Mouse (Mus musculus) hindbrain, embryonic 12.5 days (tissue): ENCODE results near the gene Lemd1. TPM values are rescaled to one million over a fixed set of nuclear protein-coding genes. Genes with fewer than 3 reads are reported as not detected.

Experiments
- ATAC-seq: fragments of 200-750 bp; cut with Nextera tagmentation; 2 replicates; pipeline ENCODE4 v1.8.0; 2017; ENCODE audit warnings: moderate TSS enrichment; ENCODE audit not compliant: low FRiP score
- H3K27ac ChIP-seq: fragments of 300-500 bp; sonication (generic); 2 replicates; pipeline ENCODE4 v1.5.1; 2016; ENCODE audit warnings: mild to moderate bottlenecking
- H3K27me3 ChIP-seq: fragments of 300-500 bp; sonication (generic); 2 replicates; pipeline ENCODE4 v1.6.1; 2016; ENCODE audit warnings: mild to moderate bottlenecking
- H3K36me3 ChIP-seq: fragments of 300-500 bp; sonication (generic); 2 replicates; pipeline ENCODE4 v1.6.1; 2016; ENCODE audit warnings: mild to moderate bottlenecking
- H3K4me1 ChIP-seq: fragments of 300-500 bp; sonication (generic); 2 replicates; pipeline ENCODE4 v1.6.1; 2016
- H3K4me2 ChIP-seq: fragments of 300-500 bp; sonication (generic); replicated peaks from 2 replicates; pipeline ENCODE4 v1.6.1; 2016; ENCODE audit warnings: mild to moderate bottlenecking
- H3K4me3 ChIP-seq: fragments of 300-500 bp; sonication (generic); 2 replicates; pipeline ENCODE4 v1.5.1; 2016; ENCODE audit warnings: mild to moderate bottlenecking
- H3K9ac ChIP-seq: fragments of 300-500 bp; sonication (generic); 2 replicates; pipeline ENCODE4 v1.6.1; 2016; ENCODE audit warnings: mild to moderate bottlenecking, moderate library complexity
- H3K9me3 ChIP-seq: fragments of 300-500 bp; sonication (generic); replicated peaks from 2 replicates; pipeline ENCODE4 v1.6.1; 2016; ENCODE audit warnings: mild to moderate bottlenecking
- WGBS: fragments of 180-500 bp; shearing (Covaris S2); methylation state at CpG from one replicate; pipeline ENCODE4 v1.1.7; 2016; 5-methylcytosine and 5-hydroxymethylcytosine counted together
- polyA plus RNA-seq: library from polyadenylated mRNA; unstranded; fragments of >200 nt; fragmentation: Nextera tagmentation; extraction: Ambion mirVana; gene quantifications from 2 replicates; pipeline ENCODE4 v1.2.1, GENCODE M21; 2016

Gene Lemd1
- polyA plus RNA-seq, 1 experiment from 2014 or later, result 10.8 TPM

- no peaks in the 10 kb centered on the region for H3K9me3 ChIP-seq
- 0 out of 2 replicates have a peak, but pooled peaks cover 6% of the 10 kb centered on the region for H3K4me1 ChIP-seq
- H3K27me3 ChIP-seq, result peaks cover 15% of the 10 kb centered on the region; the same call in 1 of the 2 replicates
- no peak overlapping the region for H3K4me2 ChIP-seq
- H3K4me3 ChIP-seq, result no peak overlapping the region
- 30% methylated on average over 7 of the region's 7 CpGs for WGBS
- no peak; the same call in 1 of the 2 replicates for ATAC-seq
- H3K27ac ChIP-seq, result peak overlapping the region; percentile 1; the same call in 1 of the 2 replicates
- H3K36me3 ChIP-seq, result no peaks in the 10 kb centered on the region
- H3K9ac ChIP-seq, result 0 out of 2 replicates have a peak overlapping the region, but pooled peaks have one; percentile 27
Measured at GRCm38 (mm10) chr1:132231470-132232274, 40.4 kb downstream of the Lemd1 start.

- H3K27ac ChIP-seq, result no peak overlapping the region
- 0 out of 2 replicates have a peak, but pooled peaks cover 6% of the 10 kb centered on the region for H3K4me1 ChIP-seq
- ATAC-seq, result no peak
- no peak overlapping the region for H3K4me2 ChIP-seq
- no peaks in the 10 kb centered on the region for H3K36me3 ChIP-seq
- H3K4me3 ChIP-seq, result no peak overlapping the region
- WGBS, result 21% methylated on average over 12 of the region's 12 CpGs
- no peak overlapping the region for H3K9ac ChIP-seq
- H3K27me3 ChIP-seq, result peaks cover 16% of the 10 kb centered on the region; the same call in 1 of the 2 replicates
- no peaks in the 10 kb centered on the region for H3K9me3 ChIP-seq
Measured at GRCm38 (mm10) chr1:132233566-132233965, 42.3 kb downstream of the Lemd1 start.

- Histone ChIP-seq H3K9me3 (no peaks in the 10 kb centered on the region), H3K4me2 (no peak overlapping the region), H3K27me3 (peaks cover 16% of the 10 kb centered on the region; the same call in 1 of the 2 replicates), H3K27ac (no peak overlapping the region), H3K4me1 (0 out of 2 replicates have a peak, but pooled peaks cover 6% of the 10 kb centered on the region), H3K4me3 (no peak overlapping the region), H3K9ac (no peak overlapping the region), H3K36me3 (no peaks in the 10 kb centered on the region)
- ATAC-seq, result no peak
- WGBS, result 75% methylated on average over 9 of the region's 9 CpGs
Measured at GRCm38 (mm10) chr1:132234757-132235273, 43.6 kb downstream of the Lemd1 start.

GRCm38 (mm10) chr1:132237585-132238159, 46.4 kb downstream of the Lemd1 start:
- 0 out of 2 replicates have a peak, but pooled peaks cover 10% of the 10 kb centered on the region for H3K27me3 ChIP-seq
- no peak overlapping the region for H3K4me3 ChIP-seq
- H3K36me3 ChIP-seq, result no peaks in the 10 kb centered on the region; the same call in 1 of the 2 replicates
- H3K4me1 ChIP-seq, result no peaks in the 10 kb centered on the region
- no peak for ATAC-seq
- no peaks in the 10 kb centered on the region for H3K9me3 ChIP-seq
- H3K9ac ChIP-seq, result no peak overlapping the region
- H3K4me2 ChIP-seq, result no peak overlapping the region
- no peak overlapping the region for H3K27ac ChIP-seq
- 21% methylated on average over 6 of the region's 6 CpGs for WGBS

- no peaks in the 10 kb centered on the region; the same call in 1 of the 2 replicates for H3K36me3 ChIP-seq
- ATAC-seq, result no peak
- H3K9ac ChIP-seq, result no peak overlapping the region
- no peak overlapping the region for H3K4me2 ChIP-seq
- H3K4me3 ChIP-seq, result no peak overlapping the region
- H3K4me1 ChIP-seq, result no peaks in the 10 kb centered on the region
- 73% methylated on average over 5 of the region's 5 CpGs for WGBS
- no peaks in the 10 kb centered on the region for H3K9me3 ChIP-seq
- no peak overlapping the region for H3K27ac ChIP-seq
- no peaks in the 10 kb centered on the region for H3K27me3 ChIP-seq
Measured at GRCm38 (mm10) chr1:132245010-132245409, 53.8 kb downstream of the Lemd1 start.

GRCm38 (mm10) chr1:132246137-132246536, 54.9 kb downstream of the Lemd1 start:
- Histone ChIP-seq H3K27ac (no peak overlapping the region; the same call in 1 of the 2 replicates), H3K4me1 (no peaks in the 10 kb centered on the region), H3K27me3 (no peaks in the 10 kb centered on the region), H3K9ac (no peak overlapping the region), H3K4me2 (no peak overlapping the region), H3K4me3 (no peak overlapping the region), H3K36me3 (no peaks in the 10 kb centered on the region; the same call in 1 of the 2 replicates), H3K9me3 (no peaks in the 10 kb centered on the region)
- 72% methylated on average over 6 of the region's 6 CpGs for WGBS
- ATAC-seq, result no peak

- Histone ChIP-seq H3K4me1 (no peaks in the 10 kb centered on the region), H3K36me3 (no peaks in the 10 kb centered on the region; the same call in 1 of the 2 replicates), H3K4me2 (no peak overlapping the region), H3K27ac (no peak overlapping the region), H3K27me3 (no peaks in the 10 kb centered on the region), H3K4me3 (no peak overlapping the region), H3K9ac (no peak overlapping the region), H3K9me3 (no peaks in the 10 kb centered on the region)
- no peak for ATAC-seq
- WGBS, result 94% methylated on average over 4 of the region's 4 CpGs
Measured at GRCm38 (mm10) chr1:132246641-132247040, 55.4 kb downstream of the Lemd1 start.

GRCm38 (mm10) chr1:132254467-132254866, 63.2 kb downstream of the Lemd1 start:
- 87% methylated on average over 6 of the region's 6 CpGs for WGBS
- no peak overlapping the region for H3K4me3 ChIP-seq
- no peak overlapping the region for H3K27ac ChIP-seq
- H3K9ac ChIP-seq, result no peak overlapping the region
- H3K36me3 ChIP-seq, result no peaks in the 10 kb centered on the region
- H3K4me2 ChIP-seq, result no peak overlapping the region
- H3K9me3 ChIP-seq, result no peaks in the 10 kb centered on the region
- no peak for ATAC-seq
- no peaks in the 10 kb centered on the region for H3K27me3 ChIP-seq
- no peaks in the 10 kb centered on the region for H3K4me1 ChIP-seq

GRCm38 (mm10) chr1:132260331-132260730, 69.1 kb downstream of the Lemd1 start:
- H3K9ac ChIP-seq, result no peak overlapping the region
- ATAC-seq, result no peak
- no peaks in the 10 kb centered on the region for H3K27me3 ChIP-seq
- H3K9me3 ChIP-seq, result no peaks in the 10 kb centered on the region
- no peaks in the 10 kb centered on the region for H3K36me3 ChIP-seq
- no peak overlapping the region for H3K4me3 ChIP-seq
- WGBS, result 94% methylated on average over 1 of the region's 1 CpGs
- H3K27ac ChIP-seq, result no peak overlapping the region
- H3K4me2 ChIP-seq, result no peak overlapping the region
- H3K4me1 ChIP-seq, result 0 out of 2 replicates have a peak, but pooled peaks cover 4% of the 10 kb centered on the region

GRCm38 (mm10) chr1:132261058-132261457, 69.8 kb downstream of the Lemd1 start:
- H3K4me3 ChIP-seq, result no peak overlapping the region

GRCm38 (mm10) chr1:132263618-132264017, 72.4 kb downstream of the Lemd1 start:
- Histone ChIP-seq H3K9me3 (no peaks in the 10 kb centered on the region), H3K4me3 (no peak overlapping the region), H3K4me1 (0 out of 2 replicates have a peak, but pooled peaks cover 5% of the 10 kb centered on the region), H3K36me3 (no peaks in the 10 kb centered on the region), H3K27me3 (no peaks in the 10 kb centered on the region), H3K9ac (no peak overlapping the region), H3K27ac (no peak overlapping the region), H3K4me2 (no peak overlapping the region)
- ATAC-seq, result no peak
- 75% methylated on average over 4 of the region's 4 CpGs for WGBS

More at GRCm38 (mm10) chr1:132261058-132261457, 69.8 kb downstream of the Lemd1 start:
- H3K4me1 ChIP-seq, result 0 out of 2 replicates have a peak, but pooled peaks cover 5% of the 10 kb centered on the region
- H3K9me3 ChIP-seq, result no peaks in the 10 kb centered on the region
- no peaks in the 10 kb centered on the region for H3K27me3 ChIP-seq
- H3K9ac ChIP-seq, result no peak overlapping the region
- H3K4me2 ChIP-seq, result no peak overlapping the region
- no peaks in the 10 kb centered on the region for H3K36me3 ChIP-seq
- ATAC-seq, result no peak
- 70% methylated on average over 5 of the region's 5 CpGs for WGBS
- H3K27ac ChIP-seq, result no peak overlapping the region

- Histone ChIP-seq H3K27me3 (no peaks in the 10 kb centered on the region), H3K9ac (no peak overlapping the region), H3K9me3 (no peaks in the 10 kb centered on the region), H3K27ac (no peak overlapping the region), H3K4me1 (peaks cover 11% of the 10 kb centered on the region; the same call in 1 of the 2 replicates), H3K4me3 (no peak overlapping the region), H3K36me3 (no peaks in the 10 kb centered on the region), H3K4me2 (no peak overlapping the region)
- no peak for ATAC-seq
- WGBS, result 70% methylated on average over 7 of the region's 7 CpGs
Measured at GRCm38 (mm10) chr1:132264577-132264976, 73.3 kb downstream of the Lemd1 start.
